8 mouse cellular contexts compared by ENCODE assay signal in genomic region chr13:109116342-109117201, GRCm38 (mm10).
A peak's percentile ranks its signal among the peaks of the same experiment; 100 is the strongest.
DNase-seq lines count a peak whose midpoint lies in the region; ATAC-seq and TF ChIP-seq lines count a peak whose summit lies in the region.

No protein-coding gene starts in this region.

- H3K9ac ChIP-seq in hindbrain, embryonic 14.5 days, result peak overlapping the region; percentile 86
- H3K9ac ChIP-seq in stomach, postnatal 0 days (ENCODE audit: low read length), result no peak overlapping the region

- ATAC-seq in hindbrain, embryonic 14.5 days (ENCODE audit: low FRiP score), result peak; percentile 85
- ATAC-seq in stomach, postnatal 0 days (ENCODE audit: low FRiP score, low TSS enrichment), result peak; percentile 29; the same call in 1 of the 2 replicates

- TF ChIP-seq CTCF in embryonic fibroblast, embryonic 13.5 days (IDR thresholded peaks at IDR 0.05; ENCODE audit: borderline replicate concordance, insufficient read depth, low read length), result peak; percentile 42
- peak; percentile 60 for TF ChIP-seq CTCF in stomach, postnatal 0 days (IDR thresholded peaks at IDR 0.05; ENCODE audit: low read depth)

- no peak overlapping the region for H3K27ac ChIP-seq in embryonic fibroblast, embryonic 13.5 days (ENCODE audit: insufficient read depth, low read length)
- H3K27ac ChIP-seq in hindbrain, embryonic 14.5 days, result peak overlapping the region; percentile 83
- peak overlapping the region; percentile 61 for H3K27ac ChIP-seq in midbrain, embryonic 10.5 days (replicated peaks)
- no peak overlapping the region for H3K27ac ChIP-seq in stomach, postnatal 0 days (replicated peaks)

- WGBS in hindbrain, embryonic 14.5 days, result under 1% methylated on average over 55 of the region's 63 CpGs
- WGBS in midbrain, embryonic 10.5 days, result under 1% methylated on average over 52 of the region's 63 CpGs
- WGBS in stomach, postnatal 0 days, result under 1% methylated on average over 61 of the region's 63 CpGs

- peak; percentile 10 to 59 for DNase-seq in adrenal gland, adult (ENCODE audit: inconsistent age in 2 of 2, low spot score in 1 of 2)
- DNase-seq in adrenal gland, adult 8-10 months, result no peak
- peak; percentile 12 for DNase-seq in adrenal gland, postnatal 25 days
- DNase-seq in hindbrain, embryonic 14.5 days (ENCODE audit: low spot score), result peak; percentile 70
- DNase-seq in left cerebral cortex, adult 8-10 months (ENCODE audit: low spot score in 2 of 2), result peak; percentile 24 to 34
- DNase-seq in midbrain, embryonic 10.5 days (ENCODE audit: low spot score), result peak; percentile 80
- peak; percentile 34 for DNase-seq in stomach, postnatal 0 days (ENCODE audit: low spot score)

- H3K4me1 ChIP-seq in embryonic fibroblast, embryonic 13.5 days (ENCODE audit: control insufficient read depth, insufficient read depth, low read length), result no peaks in the 10 kb centered on the region
- peaks cover 12% of the 10 kb centered on the region; the same call in 1 of the 2 replicates for H3K4me1 ChIP-seq in hindbrain, embryonic 14.5 days (replicated peaks; ENCODE audit: control insufficient read depth, insufficient read depth, low read length)
- H3K4me1 ChIP-seq in midbrain, embryonic 10.5 days, result peaks cover 21% of the 10 kb centered on the region
- no peaks in the 10 kb centered on the region for H3K4me1 ChIP-seq in stomach, postnatal 0 days (replicated peaks; ENCODE audit: control insufficient read depth, insufficient read depth)

- no peaks in the 10 kb centered on the region for H3K9me3 ChIP-seq in hindbrain, embryonic 14.5 days (ENCODE audit: control insufficient read depth, low read length)
- no peaks in the 10 kb centered on the region for H3K9me3 ChIP-seq in midbrain, embryonic 10.5 days (replicated peaks)
- H3K9me3 ChIP-seq in stomach, postnatal 0 days (ENCODE audit: control insufficient read depth, low read length), result no peaks in the 10 kb centered on the region

- peak overlapping the region; percentile 93 for H3K4me2 ChIP-seq in hindbrain, embryonic 14.5 days (replicated peaks)
- H3K4me2 ChIP-seq in stomach, postnatal 0 days (replicated peaks; ENCODE audit: low read depth), result peak overlapping the region; percentile 52

- H3K36me3 ChIP-seq in hindbrain, embryonic 14.5 days (replicated peaks; ENCODE audit: control insufficient read depth, insufficient read depth), result no peaks in the 10 kb centered on the region
- no peaks in the 10 kb centered on the region for H3K36me3 ChIP-seq in midbrain, embryonic 10.5 days
- no peaks in the 10 kb centered on the region for H3K36me3 ChIP-seq in stomach, postnatal 0 days (ENCODE audit: control insufficient read depth, insufficient read depth, low read length)

- H3K27me3 ChIP-seq in hindbrain, embryonic 14.5 days (ENCODE audit: control insufficient read depth, insufficient read depth, low read length), result peaks cover 15% of the 10 kb centered on the region
- peaks cover 40% of the 10 kb centered on the region for H3K27me3 ChIP-seq in midbrain, embryonic 10.5 days (ENCODE audit: low read depth, poor library complexity, severe bottlenecking)
- no peaks in the 10 kb centered on the region for H3K27me3 ChIP-seq in stomach, postnatal 0 days (ENCODE audit: control insufficient read depth, insufficient read depth, low read length)

- TF ChIP-seq EP300 in stomach, postnatal 0 days (optimal IDR thresholded peaks at IDR 0.05), result no peak

- peak overlapping the region; percentile 22; the same call in 1 of the 2 replicates for H3K4me3 ChIP-seq in embryonic fibroblast, embryonic 13.5 days (ENCODE audit: insufficient read depth, low read length)
- peak overlapping the region; percentile 81 for H3K4me3 ChIP-seq in hindbrain, embryonic 14.5 days (replicated peaks; ENCODE audit: low read length)
- H3K4me3 ChIP-seq in midbrain, embryonic 10.5 days, result peak overlapping the region; percentile 81
- H3K4me3 ChIP-seq in stomach, postnatal 0 days (ENCODE audit: low read depth, low read length), result peak overlapping the region; percentile 35

- no peak for TF ChIP-seq POLR2A in embryonic fibroblast, embryonic 13.5 days (IDR thresholded peaks at IDR 0.05; ENCODE audit: low read depth, low read length)

Comparison
In these comparisons a context has a peak if more than half of its experiments do, and no peak if none do; other contexts are left out.
1. H3K27ac ChIP-seq: peak in hindbrain, embryonic 14.5 days (single experiment) and midbrain, embryonic 10.5 days (single experiment); none in embryonic fibroblast, embryonic 13.5 days (single experiment) and stomach, postnatal 0 days (single experiment).
2. H3K4me3 ChIP-seq: peak in every context shown above with its lines; median percentile 81 in hindbrain, embryonic 14.5 days; 81 in midbrain, embryonic 10.5 days; 35 in stomach, postnatal 0 days; 22 in embryonic fibroblast, embryonic 13.5 days.